Mouse (Mus musculus) left cerebral cortex, adult 9 months (tissue): Measurements from ENCODE around the gene Hgfac.
A peak's percentile ranks its signal among the peaks of the same experiment; 100 is the strongest.

Experiments
- DNase-seq, 2 experiments: peaks; one replicate each; pipeline ENCODE4 v3.0.0; 2022; ENCODE audit warnings: low spot score in 2 of 2

The Hgfac gene

DNA sequence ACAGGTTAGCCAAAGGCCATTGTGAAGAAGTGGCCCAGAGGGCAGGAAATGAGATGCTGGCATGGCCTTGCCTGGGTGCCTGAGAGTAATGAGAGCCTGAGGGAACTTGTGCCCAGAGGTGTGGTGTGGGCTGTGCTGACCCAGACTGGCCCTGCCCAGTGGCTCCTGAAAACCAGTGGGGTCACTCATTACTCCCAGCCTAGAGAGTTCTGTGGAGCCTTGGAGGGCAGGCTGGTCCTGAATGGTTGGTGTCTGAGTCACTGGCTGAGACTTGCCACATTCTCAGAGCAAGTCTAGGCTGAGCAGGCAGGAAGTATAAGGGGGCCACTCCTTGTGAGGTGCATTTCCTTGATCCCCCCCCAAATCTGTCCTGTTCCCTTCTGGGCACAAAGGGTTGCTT is 3.9 kb upstream of the Hgfac start:
- DNase-seq, result no peak

DNA sequence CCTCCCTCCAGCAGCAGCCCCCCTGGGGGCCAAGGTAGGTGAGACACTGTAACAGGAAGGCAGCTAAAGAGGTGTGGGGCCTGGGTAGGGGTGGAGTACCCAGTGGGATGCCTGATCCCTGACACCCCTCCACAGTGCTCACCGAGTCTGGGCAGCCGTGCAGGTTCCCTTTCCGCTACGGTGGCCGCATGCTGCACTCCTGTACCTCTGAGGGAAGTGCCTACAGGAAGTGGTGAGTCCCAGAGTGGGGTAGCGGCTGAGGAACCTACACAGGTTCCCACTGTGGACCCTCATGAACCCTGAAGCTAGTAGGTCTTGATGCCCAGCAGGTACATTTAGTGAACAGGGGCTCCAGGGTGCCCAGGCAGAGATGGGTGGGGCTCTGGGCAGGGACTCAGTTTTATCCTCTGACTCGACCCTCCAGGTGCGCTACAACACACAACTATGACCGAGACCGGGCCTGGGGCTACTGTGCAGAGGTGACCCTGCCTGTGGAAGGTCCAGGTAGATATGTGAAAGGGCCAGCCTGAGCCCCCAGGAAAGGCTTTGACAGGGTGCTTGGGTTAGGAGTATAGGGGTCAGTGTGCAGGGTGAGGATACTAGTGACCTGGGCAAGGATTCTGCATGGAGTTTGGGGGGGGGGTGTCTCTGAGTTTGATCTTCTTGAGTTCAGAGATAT is 1.3 kb downstream of the Hgfac start:
- DNase-seq, result no peak

DNA sequence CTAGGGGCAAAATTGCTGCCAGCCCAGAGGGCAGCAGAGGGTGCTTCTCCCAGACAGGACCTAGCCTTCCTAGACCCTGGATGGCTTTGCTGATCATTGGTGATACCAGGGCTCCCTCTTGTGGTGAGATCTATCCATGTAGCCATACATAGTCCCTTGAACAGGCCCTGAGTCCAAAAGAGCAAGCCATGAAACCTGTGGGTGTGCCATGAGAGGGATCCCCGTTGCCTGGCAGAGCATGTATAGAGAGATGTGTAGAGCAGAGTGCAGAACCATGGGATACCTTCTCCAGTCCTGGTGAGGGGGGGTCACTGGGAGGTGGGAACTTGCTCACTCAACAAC is 1.8 kb downstream of the Hgfac start:
- DNase-seq, result peak; percentile 35 to 89

DNA sequence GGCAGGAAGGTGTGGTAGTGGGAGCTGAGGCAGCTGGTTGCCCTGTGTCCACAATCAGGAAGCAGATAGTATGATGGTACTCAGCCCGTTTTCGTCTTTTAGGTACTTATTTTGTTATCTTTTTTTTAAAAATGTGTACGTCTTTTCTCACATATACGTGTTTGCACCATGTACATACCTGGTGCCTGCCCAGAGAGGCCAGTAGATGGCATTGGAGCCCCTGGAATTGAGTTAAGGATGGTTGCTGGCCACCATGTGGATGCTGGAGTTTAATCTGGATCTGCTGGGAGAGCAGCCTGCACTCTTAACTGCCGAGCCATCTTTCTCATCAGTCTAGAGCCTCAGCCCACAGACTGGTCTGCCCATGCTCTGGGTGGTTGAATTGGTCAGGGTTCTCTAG is 9.2 kb downstream of the Hgfac start:
- no peak for DNase-seq

DNA sequence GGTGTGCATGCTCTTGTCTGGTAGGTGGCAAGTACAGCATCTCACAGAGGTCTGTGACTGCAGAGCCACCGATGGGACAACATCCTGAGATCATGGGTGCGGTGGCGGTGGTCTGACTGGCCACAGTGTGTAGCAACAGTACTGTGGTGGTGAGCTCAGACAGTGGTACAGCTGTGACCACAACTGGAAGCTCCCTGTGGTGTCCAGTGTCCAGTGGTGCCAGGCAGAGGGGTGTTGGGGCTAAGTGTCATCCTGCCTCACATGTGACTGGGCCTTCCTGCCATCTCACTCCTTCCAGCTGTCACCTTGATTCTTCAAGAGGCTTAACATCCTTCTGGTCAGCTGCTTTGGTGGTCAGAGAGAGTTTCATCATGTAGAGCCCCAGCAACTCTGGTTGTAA is 13.3 kb downstream of the Hgfac start:
- DNase-seq, result no peak

DNA sequence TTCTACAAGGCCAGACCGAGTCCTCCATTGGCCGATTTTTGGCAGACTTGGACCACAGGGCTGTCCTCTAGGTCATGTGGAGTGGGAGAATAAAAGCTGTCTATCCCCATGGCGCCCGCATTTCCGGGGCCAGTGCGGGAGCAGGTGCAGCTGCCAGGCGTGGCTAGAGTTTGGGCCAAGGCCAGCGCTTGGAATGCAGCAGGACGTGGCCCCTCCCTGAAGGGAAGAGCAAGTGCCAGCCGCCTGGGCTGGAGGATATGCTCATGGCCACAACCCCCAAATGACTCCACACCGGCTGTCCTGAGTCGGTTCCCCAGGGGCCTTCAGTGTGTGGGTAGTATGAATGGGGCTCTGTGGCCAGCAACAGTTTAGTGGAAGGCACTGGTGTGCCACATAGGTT is 13.8 kb downstream of the Hgfac start:
- DNase-seq, result no peak

DNA sequence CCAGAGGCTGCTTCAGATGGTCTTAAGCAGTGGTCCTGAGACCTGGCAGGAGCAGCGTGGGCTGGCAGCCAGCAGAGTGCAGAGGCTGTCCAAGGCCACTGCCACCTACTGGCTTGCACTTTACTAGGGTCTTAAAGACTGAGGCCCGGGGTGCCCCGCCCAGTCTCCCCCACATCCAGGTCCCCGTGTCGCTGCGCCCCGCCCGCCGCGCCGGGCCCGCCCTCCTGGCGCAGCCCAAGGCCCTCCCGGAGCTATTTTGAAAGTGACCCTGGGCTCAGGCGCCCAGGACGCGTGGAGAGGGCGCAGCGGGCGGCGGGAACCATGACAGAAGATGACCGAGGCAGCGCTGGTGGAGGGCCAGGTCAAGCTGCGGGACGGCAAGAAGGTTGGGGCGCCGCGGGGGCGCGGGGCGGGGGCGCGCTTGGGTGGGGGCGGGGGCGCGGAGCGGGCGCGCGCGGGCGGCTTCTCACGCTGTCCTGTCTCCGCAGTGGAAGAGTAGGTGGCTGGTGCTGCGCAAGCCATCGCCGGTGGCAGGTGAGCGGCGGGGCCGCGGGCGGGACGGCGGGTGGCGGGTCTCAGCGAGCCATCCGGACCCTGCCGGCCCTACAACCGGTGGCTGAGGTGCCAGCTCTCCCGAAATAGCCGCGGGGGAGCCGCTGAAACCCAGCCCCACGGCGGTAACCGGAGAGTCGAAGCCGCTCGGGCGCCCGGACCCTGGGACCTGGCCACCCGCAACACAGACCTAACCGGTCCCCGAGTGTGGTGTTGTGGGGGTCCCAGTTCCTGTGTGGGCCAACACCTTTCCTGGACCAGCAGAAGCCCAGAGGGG is 15.5 kb downstream of the Hgfac start, which contains the start of gene Dok7:
Dok7 (plus strand) TSS at position 163 of the 829 bp plus-strand sequence.
- peak; percentile 30 to 56 for DNase-seq

DNA sequence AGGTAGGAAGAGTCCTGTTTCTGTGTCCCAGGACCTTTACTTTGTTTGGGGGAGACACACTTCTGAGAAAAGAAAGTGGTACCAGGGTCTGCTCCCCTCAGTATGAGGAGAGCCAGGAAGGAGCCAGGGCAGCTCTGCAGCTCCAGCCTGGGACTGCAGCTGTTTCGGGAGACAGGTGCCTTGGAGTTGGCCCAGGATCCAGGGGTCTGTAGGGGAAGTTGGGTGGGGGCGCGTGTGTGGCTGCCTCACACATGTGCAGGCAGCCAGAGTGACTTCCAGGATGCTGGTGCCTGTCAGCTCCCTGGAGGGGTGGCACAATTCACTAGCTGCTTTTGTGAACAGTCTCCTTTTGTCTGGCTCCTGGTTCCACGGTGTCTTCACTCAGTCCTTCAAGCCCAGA is 16.3 kb downstream of the Hgfac start:
- no peak for DNase-seq

DNA sequence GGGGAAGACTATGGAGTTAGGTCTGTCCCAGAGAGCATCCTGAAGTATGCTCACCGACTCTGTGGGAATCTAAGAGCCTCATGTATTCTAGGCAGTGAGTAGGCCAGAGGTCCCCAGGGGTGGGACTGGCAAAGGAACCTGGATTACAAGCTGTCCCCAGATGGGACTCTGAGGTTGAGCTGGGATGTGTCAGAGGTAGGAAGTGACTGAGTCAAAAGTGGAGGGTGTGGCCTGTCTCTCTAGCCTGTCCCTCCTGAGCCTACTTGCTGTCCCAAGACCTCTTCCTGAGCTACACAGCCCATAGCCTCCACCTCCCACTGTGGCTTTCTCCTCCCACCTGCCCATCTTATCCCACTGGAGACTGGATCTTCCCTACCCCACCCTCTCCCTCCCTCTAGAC is 16.9 kb downstream of the Hgfac start:
- no peak for DNase-seq

DNA sequence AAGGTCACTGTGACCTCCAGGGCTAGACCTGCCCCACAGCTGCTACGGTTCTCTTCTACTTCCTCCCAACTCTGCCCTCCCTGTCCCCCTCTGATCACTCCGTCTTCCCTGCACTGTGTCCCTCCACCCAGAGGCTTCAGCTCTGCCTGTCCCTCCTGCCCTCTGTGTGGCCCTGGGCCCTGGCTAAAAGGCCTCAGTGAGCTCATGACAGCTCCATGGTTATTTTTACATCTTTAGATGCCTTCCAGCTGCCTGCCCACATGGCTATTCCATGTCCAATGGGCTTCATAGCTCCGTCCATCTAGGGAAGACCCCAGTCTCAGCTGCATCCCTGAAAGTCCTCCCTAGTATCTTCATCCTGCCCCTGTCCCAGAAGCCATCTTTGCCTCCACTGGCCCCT is 18.8 kb downstream of the Hgfac start:
- DNase-seq, result no peak

DNA sequence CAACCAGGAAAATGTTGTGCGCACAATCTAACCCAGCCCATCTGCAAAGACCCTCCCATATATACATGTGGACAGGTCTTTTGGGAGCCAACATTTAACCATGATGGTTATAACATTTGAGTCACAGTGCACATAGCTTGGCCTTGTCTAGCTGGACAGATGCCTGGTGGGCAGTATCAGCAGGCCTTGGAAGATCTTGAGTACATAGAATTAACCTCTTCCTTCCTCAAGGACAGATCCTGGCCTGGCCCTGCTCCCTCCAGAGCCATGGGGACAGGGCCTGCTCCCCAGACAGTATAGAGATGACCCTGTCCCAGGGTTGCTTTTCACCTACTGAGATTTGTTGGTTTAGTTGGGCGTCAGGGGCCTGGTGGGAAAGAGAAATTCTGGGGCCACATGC is 28.5 kb downstream of the Hgfac start:
- DNase-seq, result no peak

DNA sequence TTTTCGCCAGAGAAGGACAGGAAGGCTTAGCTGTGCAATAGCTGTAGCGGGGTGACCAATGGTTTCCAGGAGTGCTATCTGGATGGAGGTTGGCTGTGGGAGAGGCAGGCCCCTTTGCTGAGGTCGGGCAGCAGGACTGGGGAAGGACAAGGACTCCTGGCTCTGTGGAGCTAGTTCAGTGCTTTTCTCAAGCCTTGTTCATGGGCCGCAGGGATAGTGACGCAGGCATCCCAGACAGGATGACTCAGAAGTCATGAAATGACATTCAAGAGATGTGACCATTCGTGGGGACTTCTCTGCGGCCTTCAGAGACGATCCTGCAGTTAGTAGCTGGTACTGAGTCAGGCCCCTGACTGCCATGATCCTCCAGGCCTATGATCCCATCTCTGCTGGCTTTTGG is 29.0 kb downstream of the Hgfac start:
- DNase-seq, result no peak

DNA sequence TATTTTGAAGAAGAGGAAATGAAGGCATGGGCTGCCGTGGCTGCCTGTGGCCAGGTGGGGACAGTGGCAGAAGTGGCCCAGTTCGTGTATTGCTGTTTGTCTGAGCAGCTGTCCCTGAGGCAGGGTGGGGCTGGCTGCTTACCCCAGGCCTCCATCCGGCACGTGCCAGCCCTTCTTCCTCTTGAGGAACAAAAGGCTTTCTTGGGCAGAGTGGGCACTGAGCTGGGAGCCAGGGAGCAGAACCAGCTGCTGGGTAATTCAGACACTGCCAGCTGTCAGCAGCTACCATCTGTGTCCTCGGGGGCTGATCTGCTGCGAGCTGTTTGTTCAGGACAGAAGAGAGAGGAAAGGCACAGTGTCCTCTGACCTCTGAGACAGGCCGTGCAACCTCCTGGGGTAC is 29.6 kb downstream of the Hgfac start:
- peak in 1 of 2 experiments; percentile 48 for DNase-seq

DNA sequence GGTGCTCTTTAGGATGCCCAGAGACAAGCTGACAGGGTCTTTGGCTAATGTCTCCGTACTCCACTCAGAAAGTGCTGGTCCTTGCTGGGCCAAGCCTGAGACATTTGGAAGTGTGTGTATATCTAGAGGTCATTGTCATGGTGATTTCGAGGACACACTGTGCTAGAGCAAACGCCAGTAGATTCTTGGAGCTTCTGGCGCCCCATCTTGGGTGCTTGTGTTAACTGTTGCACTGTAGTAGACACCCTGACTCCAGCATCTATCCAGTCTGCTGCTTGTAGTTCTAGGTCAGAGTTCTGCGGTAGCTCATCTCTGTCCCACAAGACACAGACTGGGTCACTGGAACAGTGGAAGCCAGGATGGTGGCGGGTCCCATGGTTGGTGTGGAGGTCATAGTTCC is 30.5 kb downstream of the Hgfac start:
- no peak for DNase-seq

DNA sequence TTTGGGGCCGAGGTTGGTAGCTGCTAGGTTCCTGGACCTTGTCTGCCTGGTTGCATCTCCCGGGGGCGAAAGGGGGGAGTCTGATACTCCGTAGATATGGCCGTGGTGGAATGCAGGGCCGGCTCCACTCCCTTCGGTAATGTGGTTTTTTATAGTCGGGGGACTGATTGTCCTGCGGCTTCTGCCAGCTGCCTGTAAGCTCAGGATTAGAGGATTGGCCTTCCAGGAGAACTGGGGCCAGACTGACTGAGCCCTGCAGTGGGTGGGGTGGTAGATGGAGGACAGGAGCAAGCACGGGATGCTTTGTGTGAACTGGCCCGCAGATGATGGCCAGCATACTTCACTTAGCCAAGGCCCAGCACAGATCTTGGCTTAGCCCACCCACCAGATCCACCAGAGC is 31.9 kb downstream of the Hgfac start:
- DNase-seq, result no peak

DNA sequence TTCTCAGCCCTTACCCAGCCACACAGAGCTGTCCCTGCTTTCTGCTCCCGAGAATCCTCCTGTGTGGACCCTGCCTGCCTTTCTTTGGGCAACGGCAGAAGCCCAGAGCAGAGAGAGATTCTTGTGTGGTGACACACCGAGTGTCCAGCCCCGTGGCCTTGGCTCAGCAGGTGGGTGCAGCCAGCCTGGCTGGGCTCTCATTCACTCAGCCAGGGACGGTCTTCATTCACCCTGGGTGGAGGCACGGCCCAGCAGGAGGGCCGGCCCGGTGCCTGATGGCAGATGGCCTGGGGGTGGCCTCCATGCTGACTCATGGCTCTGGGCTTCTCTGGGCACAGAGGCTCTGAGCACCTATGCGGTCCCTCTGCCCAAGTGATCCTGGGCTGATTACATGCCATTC is 32.7 kb downstream of the Hgfac start:
- DNase-seq, result no peak

DNA sequence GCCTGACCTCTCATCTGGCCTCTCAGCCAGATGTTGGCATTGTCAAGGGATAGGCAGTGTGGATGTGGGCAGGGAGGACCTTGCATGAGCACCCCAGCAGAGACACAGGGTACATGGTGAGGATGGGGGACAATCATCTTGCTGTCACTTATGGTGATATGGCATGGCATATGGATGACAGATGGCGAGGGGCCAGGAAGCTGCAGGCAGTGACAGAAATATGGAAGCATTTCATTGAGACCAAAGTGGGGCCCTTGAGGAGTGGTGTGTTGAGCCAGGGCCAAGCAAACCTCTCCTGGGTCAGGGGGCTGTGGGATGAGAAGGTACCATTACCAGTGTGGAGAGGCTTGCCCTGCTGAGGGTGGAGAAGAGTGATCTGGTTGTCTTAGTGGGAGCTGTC is 35.1 kb downstream of the Hgfac start:
- DNase-seq, result no peak

DNA sequence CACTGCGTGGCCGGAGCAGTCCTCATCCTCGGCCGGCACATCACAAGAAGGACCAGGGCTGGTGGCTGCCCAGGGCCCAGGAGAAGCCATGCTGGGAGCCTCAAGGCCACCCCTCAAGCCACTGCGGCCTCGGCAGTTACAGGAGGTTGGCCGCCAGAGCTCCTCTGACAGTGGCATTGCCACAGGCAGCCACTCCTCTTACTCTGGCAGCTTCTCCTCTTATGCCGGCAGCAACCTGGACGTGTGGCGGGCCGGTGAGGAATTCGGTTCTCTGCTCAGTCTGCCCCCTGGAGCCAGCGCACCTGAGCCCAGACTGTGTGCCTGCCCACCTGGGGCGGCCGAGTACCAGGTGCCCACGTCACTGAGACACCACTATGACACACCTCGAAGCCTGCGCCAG is 37.8 kb downstream of the Hgfac start:
- DNase-seq, result no peak

DNA sequence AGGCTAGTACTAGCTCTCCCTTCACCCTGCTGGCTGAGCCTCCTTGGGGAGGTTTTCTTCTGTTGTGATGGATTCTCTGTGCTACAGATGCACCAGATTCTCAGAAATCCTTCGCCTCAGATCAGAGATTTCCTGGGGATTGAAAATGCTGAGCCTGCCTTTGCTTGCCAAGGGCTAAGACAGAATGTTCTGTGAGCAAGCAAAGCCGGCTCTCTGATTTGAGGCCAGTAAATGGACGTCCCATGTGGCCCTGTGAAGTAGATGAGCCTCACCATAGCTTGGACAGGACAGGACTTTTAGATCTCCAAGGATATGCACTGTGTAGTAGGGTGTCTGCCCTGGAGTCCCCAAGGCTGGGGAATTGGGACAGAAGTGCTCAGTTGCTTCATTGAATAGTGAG is 43.6 kb downstream of the Hgfac start:
- DNase-seq, result no peak

DNA sequence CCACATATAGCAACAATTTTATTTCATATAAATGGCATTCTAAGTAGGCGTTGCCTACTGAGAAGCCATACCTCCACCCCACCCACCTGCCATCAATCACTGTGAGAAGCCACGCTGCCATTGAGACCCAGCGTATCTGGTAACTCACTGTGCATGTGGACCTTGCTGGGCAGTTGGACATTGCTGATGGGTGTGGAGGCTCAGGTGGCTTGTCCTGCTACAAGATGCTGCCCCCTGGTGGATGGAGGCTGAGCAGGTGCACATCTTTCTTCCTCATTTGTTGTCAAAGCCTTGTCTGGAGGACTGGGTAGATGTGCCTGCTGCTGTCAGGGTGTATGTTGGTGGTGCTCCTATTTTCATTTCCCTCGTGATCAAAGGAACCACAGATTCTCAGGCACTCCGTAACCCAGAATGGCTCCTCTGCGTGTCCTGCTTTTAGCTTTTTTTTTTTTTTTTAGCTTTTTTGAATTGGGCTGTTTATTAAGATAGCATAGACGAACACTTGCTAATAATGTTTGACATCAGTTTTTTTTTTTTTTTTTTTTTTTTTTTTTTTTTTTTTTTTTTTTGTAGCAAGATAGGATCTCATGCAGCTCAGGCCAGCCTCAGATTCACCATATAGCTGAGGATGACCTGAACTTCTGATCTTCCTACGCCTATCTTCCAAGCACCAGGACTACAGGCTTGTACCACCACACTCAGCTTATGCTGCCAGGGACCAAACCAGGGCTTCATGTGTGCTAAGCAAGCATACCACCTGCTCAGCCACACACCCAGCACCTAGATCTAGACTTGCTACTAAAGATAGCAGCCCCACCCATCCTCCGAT is 47.7 kb downstream of the Hgfac start:
- DNase-seq, result peak in 1 of 2 experiments; percentile 75

DNA sequence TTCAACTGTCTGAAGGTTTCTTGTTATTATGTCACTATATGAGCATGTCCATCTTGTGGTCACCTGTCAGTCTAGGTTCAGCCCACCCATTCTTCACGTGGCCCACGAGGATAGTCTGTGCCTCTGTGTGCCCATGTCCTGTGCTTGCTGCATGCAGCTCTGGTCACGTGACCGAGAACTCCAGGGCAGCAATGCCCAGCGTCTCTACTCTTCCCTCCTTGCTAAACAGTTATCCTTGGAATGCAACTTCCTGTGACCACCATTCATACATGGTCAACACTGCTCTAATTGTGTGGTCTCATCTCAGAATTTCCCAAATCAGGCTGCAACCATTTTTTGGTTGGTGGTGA is 48.3 kb downstream of the Hgfac start:
- no peak for DNase-seq

DNA sequence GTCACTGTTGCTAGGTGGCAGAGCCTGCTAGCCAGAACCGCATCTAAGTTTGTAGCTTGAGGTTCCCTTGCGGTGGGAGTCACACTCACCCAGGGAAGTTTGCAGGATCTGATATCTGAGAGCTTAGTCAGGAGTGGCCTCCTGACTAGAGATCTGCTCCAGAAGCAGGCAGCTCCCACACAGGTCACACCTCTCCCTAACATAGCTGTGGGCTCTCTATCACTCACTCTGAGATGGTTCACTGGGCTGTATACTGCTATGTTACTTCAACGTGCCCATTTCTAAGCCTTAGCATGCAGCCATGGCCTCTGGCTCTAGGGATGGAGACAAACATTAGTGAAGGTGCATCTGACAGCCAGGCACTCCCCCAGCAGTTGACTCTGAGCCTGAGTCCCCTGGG is 50.3 kb downstream of the Hgfac start:
- DNase-seq, result no peak
